Mouse (Mus musculus) Muller cell, postnatal 12 days (primary cell): ENCODE data around the gene AF366264.
A peak's percentile ranks its signal among the peaks of the same experiment; 100 is the strongest.
"Not testable (repeated sequence)": the region's sequence is repeated elsewhere in the genome, so short reads cannot be mapped to it uniquely, and the experiment has no call there.

ENCODE experiments used
- DNase-seq: peaks from one replicate; pipeline ENCODE4 v3.0.0-alpha.2; 2015; ENCODE audit errors: inconsistent ontology term

AF366264 gene

GRCm38 (mm10) chr8:13838289-13838688, at the start of gene AF366264:
Gene AF366264, minus strand, starts transcription at chr8:13838389.
- DNase-seq: not testable (repeated sequence)

- not testable (repeated sequence) for DNase-seq
Measured at GRCm38 (mm10) chr8:13843286-13843685, 5.1 kb upstream of the AF366264 start.

- DNase-seq: no peak
Measured at GRCm38 (mm10) chr8:13828598-13829172, 9.5 kb downstream of the AF366264 start.

GRCm38 (mm10) chr8:13799566-13799965, 38.6 kb downstream of the AF366264 start:
- DNase-seq: no peak

DNA sequence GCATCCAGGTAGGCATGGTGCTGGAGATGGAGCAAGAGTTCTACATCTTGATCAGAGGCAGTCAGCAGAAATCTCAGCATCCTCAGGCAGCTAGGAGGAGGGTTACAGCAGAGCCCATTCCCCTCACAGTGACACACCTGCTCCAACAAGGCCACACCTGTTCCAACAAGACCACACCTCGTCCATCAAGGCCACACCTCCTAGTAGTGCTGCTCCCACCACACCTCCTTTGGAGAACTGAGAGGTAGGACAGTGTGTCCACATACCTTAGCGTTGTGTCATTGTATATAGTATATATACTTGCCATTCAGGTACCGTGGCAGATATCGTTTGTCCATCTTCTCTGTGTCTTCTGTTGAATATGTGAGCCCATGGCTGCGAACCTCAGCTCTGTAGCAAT, 40.5 kb downstream of the AF366264 start:
- DNase-seq: no peak

DNA sequence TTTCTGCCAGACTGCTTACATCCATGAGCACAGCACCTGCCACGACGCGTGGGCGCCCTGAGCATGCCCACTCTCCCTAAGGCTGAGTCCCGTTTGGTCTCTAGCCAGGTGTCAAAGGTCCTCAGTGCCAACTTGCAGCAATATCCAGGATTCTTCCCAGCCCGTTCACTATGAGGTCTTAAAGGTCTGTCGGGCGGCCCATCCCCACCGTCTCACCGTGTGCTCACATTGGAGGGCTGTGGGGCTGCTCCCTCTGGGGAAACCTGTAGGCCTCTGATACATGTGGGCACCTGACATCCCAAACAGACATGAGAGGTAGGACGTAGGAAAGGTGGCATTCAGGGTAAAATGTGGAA, 44.5 kb downstream of the AF366264 start:
- DNase-seq: no peak

DNA sequence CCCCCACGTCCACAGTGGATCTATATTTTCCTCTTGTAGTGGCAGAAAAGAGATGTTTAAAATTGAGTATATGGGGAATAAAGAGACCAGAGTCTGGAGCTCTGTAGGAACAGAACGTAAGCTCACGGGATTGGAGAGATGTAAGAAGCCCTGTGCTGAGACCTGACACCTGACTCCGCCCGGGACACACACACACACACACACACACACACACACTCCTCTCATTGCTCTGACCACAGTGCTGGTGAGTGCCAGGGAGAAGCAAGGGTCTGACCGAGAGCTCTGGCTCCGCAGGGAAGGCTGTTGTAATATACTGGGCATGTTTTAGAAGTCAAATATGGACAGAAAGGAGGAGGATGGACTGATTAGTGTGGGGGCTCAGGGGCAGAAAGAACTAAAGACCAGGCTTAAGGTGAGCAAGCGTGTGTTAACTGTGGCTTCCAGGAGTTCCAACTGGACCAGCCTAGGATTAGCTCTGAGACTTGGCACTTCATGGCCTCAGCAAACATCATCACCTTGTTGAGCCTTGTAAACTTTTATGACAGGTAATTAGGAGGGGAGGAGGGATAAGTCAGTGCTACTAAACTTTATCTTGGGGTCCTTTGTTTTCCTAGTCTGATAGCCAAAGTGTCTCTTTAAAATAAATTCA, 45.0 kb downstream of the AF366264 start:
- DNase-seq: no peak

DNA sequence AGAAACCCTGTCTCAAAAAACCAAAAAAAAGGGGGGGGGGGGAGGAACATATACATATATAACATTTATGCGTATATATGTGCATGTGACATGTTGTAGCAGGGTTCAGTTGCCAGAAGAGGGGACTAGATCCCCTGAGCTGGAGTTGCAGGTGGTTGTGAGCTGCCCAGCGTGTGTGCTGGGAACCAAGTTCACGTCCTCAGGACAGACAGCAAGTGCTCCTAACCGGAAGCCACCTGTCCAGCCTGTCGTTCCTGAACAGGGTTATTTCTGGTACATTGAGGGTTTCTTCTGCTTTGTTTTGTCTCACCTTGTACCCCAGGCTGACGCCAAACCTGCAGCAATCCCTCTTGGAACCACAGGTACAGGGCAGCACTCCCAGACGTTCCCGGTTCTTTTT, 48.6 kb downstream of the AF366264 start:
- DNase-seq: no peak

GRCm38 (mm10) chr8:13785764-13786299, 52.4 kb downstream of the AF366264 start:
- peak; percentile 99 for DNase-seq

GRCm38 (mm10) chr8:13785250-13785763, 52.9 kb downstream of the AF366264 start, which contains the start of gene Upf3a:
Gene Upf3a, plus strand, starts transcription at chr8:13785615.
- DNase-seq: peak; percentile 98
